Mouse (Mus musculus): Measurements from ENCODE around the gene Fstl4. TPM values are rescaled to one million over a fixed set of nuclear protein-coding genes. Genes with fewer than 3 reads are reported as not detected.

Gene Fstl4
- polyA plus RNA-seq, 1 experiment from 2014 or later: 6.3 TPM

DNA sequence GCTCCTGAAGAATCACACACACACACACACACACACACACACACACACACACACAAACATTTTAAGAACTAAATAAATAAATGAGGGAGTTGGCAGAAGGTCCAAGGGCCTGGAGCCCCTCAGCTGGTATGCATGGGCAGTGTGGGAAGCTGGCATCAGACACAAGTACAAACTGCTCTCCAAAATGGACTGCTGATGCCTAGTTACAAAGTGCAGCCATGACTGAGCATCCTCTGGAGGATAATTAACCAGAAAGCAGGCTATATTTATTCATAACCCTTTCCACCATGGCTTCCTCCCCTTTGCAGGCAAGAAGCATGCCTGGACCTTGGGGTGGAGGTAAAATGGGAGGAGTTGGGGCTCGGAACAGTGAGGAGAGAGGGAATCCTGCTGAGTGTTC lies 356.8 kb downstream of the Fstl4 start:
- 62% methylated on average over 1 of the region's 1 CpGs for WGBS

DNA sequence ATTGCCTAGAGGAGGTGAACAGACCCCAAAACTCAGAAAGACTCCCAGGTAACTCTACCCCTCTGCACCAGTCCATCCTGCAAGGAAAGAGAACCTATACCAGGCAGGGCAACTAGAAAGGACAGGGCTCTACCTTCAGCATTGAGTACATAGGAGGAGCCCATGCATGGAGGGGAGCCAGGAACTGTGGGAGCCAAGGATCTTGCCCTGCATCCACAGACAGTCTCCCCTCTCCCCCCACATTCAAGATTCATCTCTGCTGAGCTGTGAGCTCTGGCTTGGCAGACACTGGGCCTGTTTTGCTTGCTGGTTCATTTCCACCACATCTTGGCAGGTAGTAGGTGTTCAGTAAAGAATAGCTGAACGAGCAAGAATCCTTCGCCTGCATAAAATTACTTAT lies 360.4 kb downstream of the Fstl4 start:
- no peaks in the 10 kb centered on the region for H3K4me1 ChIP-seq (ENCODE audit: control insufficient read depth in 2 of 2, insufficient read depth in 2 of 2, low read length in 2 of 2)
- no peaks in the 10 kb centered on the region for H3K27me3 ChIP-seq (ENCODE audit: control insufficient read depth, insufficient read depth, low read length)
- H3K27ac ChIP-seq (replicated peaks in 1 of 2; ENCODE audit: control insufficient read depth in 1 of 2, insufficient read depth in 1 of 2, low read depth in 2 of 2, low read length in 2 of 2): no peak overlapping the region
- no peak for ATAC-seq (ENCODE audit: insufficient number of reproducible peaks, insufficient read depth, low FRiP score, low read depth)
- H3K9ac ChIP-seq (ENCODE audit: low read length): no peak overlapping the region
- WGBS: 87% methylated on average over 2 of the region's 2 CpGs
- H3K4me3 ChIP-seq (ENCODE audit: control insufficient read depth in 1 of 2, insufficient read depth in 1 of 2, low read depth in 1 of 2, low read length in 2 of 2): no peak overlapping the region
- no peak overlapping the region for H3K4me2 ChIP-seq (ENCODE audit: low read length)
- no peaks in the 10 kb centered on the region for H3K9me3 ChIP-seq (ENCODE audit: control insufficient read depth, low read length)
- H3K36me3 ChIP-seq (ENCODE audit: control insufficient read depth, insufficient read depth, low read length): no peaks in the 10 kb centered on the region

More for the DNA sequence above, 356.8 kb downstream of the Fstl4 start:
- Histone ChIP-seq H3K27me3 (ENCODE audit: control insufficient read depth, insufficient read depth, low read length) (no peaks in the 10 kb centered on the region), H3K36me3 (ENCODE audit: control insufficient read depth, insufficient read depth, low read length) (no peaks in the 10 kb centered on the region), H3K4me2 (ENCODE audit: low read length) (no peak overlapping the region), H3K4me3 (ENCODE audit: control insufficient read depth in 1 of 2, insufficient read depth in 1 of 2, low read depth in 1 of 2, low read length in 2 of 2) (no peak overlapping the region), H3K4me1 (ENCODE audit: control insufficient read depth in 2 of 2, insufficient read depth in 2 of 2, low read length in 2 of 2) (peaks cover 5% of the 10 kb centered on the region in 2 experiments; a peak in 2 of 4 replicates), H3K9ac (ENCODE audit: low read length) (no peak overlapping the region), H3K9me3 (ENCODE audit: control insufficient read depth, low read length) (no peaks in the 10 kb centered on the region), H3K27ac (replicated peaks in 1 of 2; ENCODE audit: control insufficient read depth in 1 of 2, insufficient read depth in 1 of 2, low read depth in 2 of 2, low read length in 2 of 2) (no peak overlapping the region)
- ATAC-seq (ENCODE audit: insufficient number of reproducible peaks, insufficient read depth, low FRiP score, low read depth): no peak

DNA sequence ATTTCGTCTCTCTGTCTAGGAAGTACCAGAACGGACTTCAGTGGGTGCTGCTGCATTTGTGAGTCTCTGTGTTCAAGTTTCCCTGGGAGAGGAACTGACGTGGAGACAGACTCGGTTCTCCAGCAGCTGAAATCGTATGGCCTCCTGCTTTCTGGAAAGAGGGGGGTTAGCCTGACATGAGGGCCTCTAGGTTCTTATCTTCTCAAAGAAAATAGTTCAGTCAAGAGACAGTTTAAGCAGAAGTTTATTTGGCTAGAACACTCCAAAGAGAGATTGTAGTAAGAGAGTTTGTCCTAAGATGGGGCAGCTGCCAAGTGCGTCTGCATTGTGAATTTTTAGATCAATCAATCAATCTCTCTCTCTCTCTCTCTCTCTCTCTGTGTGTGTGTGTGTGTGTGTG lies 362.2 kb downstream of the Fstl4 start:
- no peaks in the 10 kb centered on the region for H3K9me3 ChIP-seq (ENCODE audit: control insufficient read depth, low read length)
- H3K4me2 ChIP-seq (ENCODE audit: low read length): no peak overlapping the region
- no peaks in the 10 kb centered on the region for H3K36me3 ChIP-seq (ENCODE audit: control insufficient read depth, insufficient read depth, low read length)
- WGBS: 40% methylated on average over 6 of the region's 6 CpGs
- H3K4me1 ChIP-seq (ENCODE audit: control insufficient read depth in 2 of 2, insufficient read depth in 2 of 2, low read length in 2 of 2): no peaks in the 10 kb centered on the region
- no peak overlapping the region for H3K27ac ChIP-seq (replicated peaks in 1 of 2; ENCODE audit: control insufficient read depth in 1 of 2, insufficient read depth in 1 of 2, low read depth in 2 of 2, low read length in 2 of 2)
- ATAC-seq (ENCODE audit: insufficient number of reproducible peaks, insufficient read depth, low FRiP score, low read depth): no peak
- no peaks in the 10 kb centered on the region for H3K27me3 ChIP-seq (ENCODE audit: control insufficient read depth, insufficient read depth, low read length)
- no peak overlapping the region for H3K4me3 ChIP-seq (ENCODE audit: control insufficient read depth in 1 of 2, insufficient read depth in 1 of 2, low read depth in 1 of 2, low read length in 2 of 2)
- H3K9ac ChIP-seq (ENCODE audit: low read length): no peak overlapping the region

DNA sequence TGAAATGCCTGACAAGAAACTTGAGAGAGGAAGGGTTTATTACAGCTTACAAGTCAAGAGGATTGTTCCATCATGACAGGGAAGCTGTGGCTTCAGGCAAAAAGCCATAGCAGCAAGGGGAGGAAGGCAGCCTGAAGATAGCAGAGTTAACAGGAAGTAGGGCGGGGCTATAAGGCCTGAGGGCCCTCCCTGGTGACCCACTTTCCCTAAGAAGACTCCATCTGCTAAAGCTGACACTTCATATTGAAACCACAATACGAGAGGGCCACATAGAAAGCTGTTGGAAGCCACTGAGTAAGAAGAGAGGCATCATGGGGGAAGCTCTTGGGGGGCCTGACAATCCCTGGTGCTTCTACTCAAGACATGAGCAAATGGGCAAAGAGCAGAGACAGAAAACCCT lies 364.2 kb downstream of the Fstl4 start:
- Histone ChIP-seq H3K9ac (ENCODE audit: low read length) (no peak overlapping the region), H3K4me1 (ENCODE audit: control insufficient read depth in 2 of 2, insufficient read depth in 2 of 2, low read length in 2 of 2) (peaks cover 0 to 8% of the 10 kb centered on the region in 2 experiments; a peak in 1 of 4 replicates), H3K4me3 (ENCODE audit: control insufficient read depth in 1 of 2, insufficient read depth in 1 of 2, low read depth in 1 of 2, low read length in 2 of 2) (no peak overlapping the region), H3K4me2 (ENCODE audit: low read length) (no peak overlapping the region), H3K27me3 (ENCODE audit: control insufficient read depth, insufficient read depth, low read length) (no peaks in the 10 kb centered on the region), H3K9me3 (ENCODE audit: control insufficient read depth, low read length) (no peaks in the 10 kb centered on the region), H3K27ac (replicated peaks in 1 of 2; ENCODE audit: control insufficient read depth in 1 of 2, insufficient read depth in 1 of 2, low read depth in 2 of 2, low read length in 2 of 2) (no peak overlapping the region), H3K36me3 (ENCODE audit: control insufficient read depth, insufficient read depth, low read length) (no peaks in the 10 kb centered on the region)
- ATAC-seq (ENCODE audit: insufficient number of reproducible peaks, insufficient read depth, low FRiP score, low read depth): no peak
- WGBS: 72% methylated on average over 2 of the region's 2 CpGs

DNA sequence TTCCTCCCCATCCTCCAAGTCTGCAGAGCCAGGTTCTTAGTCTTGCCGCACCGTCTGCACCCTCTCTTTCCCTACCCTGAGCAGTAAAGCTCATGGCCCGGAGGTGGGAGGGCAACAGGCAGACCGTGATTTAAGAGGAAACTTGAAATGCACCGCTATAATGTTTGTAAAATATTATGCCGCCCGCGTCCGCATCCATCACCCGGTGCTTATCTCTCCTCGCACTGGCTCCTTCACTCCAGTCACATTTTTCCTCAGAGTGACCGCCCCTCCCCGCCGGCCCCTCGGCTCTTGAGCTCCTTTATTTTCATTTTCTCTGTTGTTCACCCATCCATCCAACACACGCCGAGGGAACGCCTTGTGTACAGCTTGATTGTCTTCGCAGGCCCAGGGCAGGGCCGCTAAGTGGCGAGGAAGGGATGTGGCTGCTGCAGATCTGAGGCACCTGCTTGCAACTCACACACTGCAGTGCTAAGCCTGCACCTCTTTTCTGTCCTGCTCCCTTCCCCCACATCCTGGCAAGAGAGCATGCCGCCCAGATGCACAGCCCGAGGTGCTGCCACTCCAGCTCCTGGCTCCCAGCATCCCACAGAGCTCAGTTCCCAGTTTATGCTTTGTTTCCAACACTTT lies 368.1 kb downstream of the Fstl4 start:
- peak overlapping the region in 1 of 2 experiments; percentile 4; a peak in 2 of 4 replicates for H3K4me3 ChIP-seq (ENCODE audit: control insufficient read depth in 1 of 2, insufficient read depth in 1 of 2, low read depth in 1 of 2, low read length in 2 of 2)
- no peak overlapping the region for H3K27ac ChIP-seq (replicated peaks in 1 of 2; ENCODE audit: control insufficient read depth in 1 of 2, insufficient read depth in 1 of 2, low read depth in 2 of 2, low read length in 2 of 2)
- H3K36me3 ChIP-seq (ENCODE audit: control insufficient read depth, insufficient read depth, low read length): no peaks in the 10 kb centered on the region
- H3K27me3 ChIP-seq (ENCODE audit: control insufficient read depth, insufficient read depth, low read length): no peaks in the 10 kb centered on the region
- H3K9ac ChIP-seq (ENCODE audit: low read length): no peak overlapping the region
- H3K4me2 ChIP-seq (ENCODE audit: low read length): peak overlapping the region; percentile 53
- WGBS: 37% methylated on average over 23 of the region's 23 CpGs
- ATAC-seq (ENCODE audit: insufficient number of reproducible peaks, insufficient read depth, low FRiP score, low read depth): no peak
- H3K4me1 ChIP-seq (ENCODE audit: control insufficient read depth in 2 of 2, insufficient read depth in 2 of 2, low read length in 2 of 2): peaks cover 0 to 8% of the 10 kb centered on the region in 2 experiments; a peak in 1 of 4 replicates
- no peaks in the 10 kb centered on the region for H3K9me3 ChIP-seq (ENCODE audit: control insufficient read depth, low read length)

DNA sequence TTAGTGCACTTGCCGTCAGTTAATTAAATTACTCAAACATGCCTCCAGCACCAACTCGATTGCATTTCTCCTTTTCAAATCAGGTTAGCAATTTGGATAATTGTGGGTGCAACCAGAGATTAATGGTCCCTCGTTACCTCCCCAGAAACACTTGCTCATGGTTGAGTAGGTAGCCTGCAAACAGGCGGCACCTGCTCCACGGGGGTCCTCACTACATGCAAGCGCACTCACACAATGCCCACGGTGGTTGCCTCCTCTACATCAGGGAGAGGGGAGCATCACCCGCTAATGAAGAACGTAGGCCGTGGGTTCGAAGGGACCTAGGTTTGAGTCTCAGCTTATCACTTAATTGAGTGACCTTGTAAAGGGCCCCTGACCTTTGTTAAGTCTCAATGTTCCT lies 371.9 kb downstream of the Fstl4 start:
- Histone ChIP-seq H3K36me3 (ENCODE audit: control insufficient read depth, insufficient read depth, low read length) (no peaks in the 10 kb centered on the region), H3K9ac (ENCODE audit: low read length) (no peak overlapping the region), H3K9me3 (ENCODE audit: control insufficient read depth, low read length) (no peaks in the 10 kb centered on the region), H3K4me1 (ENCODE audit: control insufficient read depth in 2 of 2, insufficient read depth in 2 of 2, low read length in 2 of 2) (peaks cover 0 to 8% of the 10 kb centered on the region in 2 experiments; a peak in 1 of 4 replicates), H3K4me2 (ENCODE audit: low read length) (no peak overlapping the region), H3K27me3 (ENCODE audit: control insufficient read depth, insufficient read depth, low read length) (no peaks in the 10 kb centered on the region), H3K4me3 (ENCODE audit: control insufficient read depth in 1 of 2, insufficient read depth in 1 of 2, low read depth in 1 of 2, low read length in 2 of 2) (no peak overlapping the region), H3K27ac (replicated peaks in 1 of 2; ENCODE audit: control insufficient read depth in 1 of 2, insufficient read depth in 1 of 2, low read depth in 2 of 2, low read length in 2 of 2) (no peak overlapping the region)
- ATAC-seq (ENCODE audit: insufficient number of reproducible peaks, insufficient read depth, low FRiP score, low read depth): no peak
- 82% methylated on average over 11 of the region's 11 CpGs for WGBS

DNA sequence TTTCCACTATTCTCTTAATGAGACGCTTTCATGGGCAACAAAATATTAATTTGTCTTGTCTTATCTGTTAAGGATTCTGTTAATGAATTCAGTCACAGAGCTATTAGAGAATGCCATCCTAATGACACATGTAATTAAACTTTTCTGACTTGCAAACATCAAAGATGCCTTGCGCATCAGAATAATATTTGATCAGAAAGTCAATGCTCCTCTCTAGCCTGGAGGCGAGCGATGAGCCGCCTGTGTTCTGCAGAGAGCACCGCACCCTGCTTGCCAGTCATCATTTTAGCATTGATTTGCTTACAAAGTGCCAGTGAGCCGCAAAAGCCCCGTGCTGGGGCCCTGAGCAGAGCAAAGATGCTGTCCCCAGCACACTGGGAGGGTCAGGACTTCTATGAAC lies 372.9 kb downstream of the Fstl4 start:
- Histone ChIP-seq H3K4me1 (ENCODE audit: control insufficient read depth in 2 of 2, insufficient read depth in 2 of 2, low read length in 2 of 2) (peaks cover 0 to 6% of the 10 kb centered on the region in 2 experiments; a peak in 1 of 4 replicates), H3K9me3 (ENCODE audit: control insufficient read depth, low read length) (no peaks in the 10 kb centered on the region), H3K27ac (replicated peaks in 1 of 2; ENCODE audit: control insufficient read depth in 1 of 2, insufficient read depth in 1 of 2, low read depth in 2 of 2, low read length in 2 of 2) (no peak overlapping the region), H3K4me2 (ENCODE audit: low read length) (no peak overlapping the region), H3K9ac (ENCODE audit: low read length) (no peak overlapping the region), H3K27me3 (ENCODE audit: control insufficient read depth, insufficient read depth, low read length) (no peaks in the 10 kb centered on the region), H3K4me3 (ENCODE audit: control insufficient read depth in 1 of 2, insufficient read depth in 1 of 2, low read depth in 1 of 2, low read length in 2 of 2) (no peak overlapping the region), H3K36me3 (ENCODE audit: control insufficient read depth, insufficient read depth, low read length) (no peaks in the 10 kb centered on the region)
- 85% methylated on average over 8 of the region's 8 CpGs for WGBS
- no peak for ATAC-seq (ENCODE audit: insufficient number of reproducible peaks, insufficient read depth, low FRiP score, low read depth)

DNA sequence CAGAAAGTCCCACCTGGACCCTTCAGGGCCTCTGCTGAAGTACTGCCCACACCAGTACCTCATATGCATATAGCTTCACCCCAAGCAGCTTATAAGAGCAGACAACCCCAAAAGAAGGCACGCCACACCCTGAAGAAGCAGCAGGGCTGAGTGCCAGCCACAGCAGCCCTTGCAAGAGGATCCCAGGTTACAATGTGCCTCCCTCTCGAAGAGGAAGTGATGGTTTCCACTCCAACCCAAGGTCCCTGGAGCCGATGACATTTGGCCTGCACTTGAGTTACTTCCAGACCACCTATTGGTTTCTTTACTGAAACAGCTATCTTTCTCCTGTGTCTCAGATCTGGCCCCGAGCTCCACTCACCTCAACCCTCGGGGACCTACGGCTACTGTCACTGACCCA lies 373.8 kb downstream of the Fstl4 start:
- Histone ChIP-seq H3K27me3 (ENCODE audit: control insufficient read depth, insufficient read depth, low read length) (no peaks in the 10 kb centered on the region), H3K36me3 (ENCODE audit: control insufficient read depth, insufficient read depth, low read length) (no peaks in the 10 kb centered on the region), H3K4me2 (ENCODE audit: low read length) (no peak overlapping the region), H3K4me1 (ENCODE audit: control insufficient read depth in 2 of 2, insufficient read depth in 2 of 2, low read length in 2 of 2) (no peaks in the 10 kb centered on the region), H3K9me3 (ENCODE audit: control insufficient read depth, low read length) (no peaks in the 10 kb centered on the region), H3K27ac (replicated peaks in 1 of 2; ENCODE audit: control insufficient read depth in 1 of 2, insufficient read depth in 1 of 2, low read depth in 2 of 2, low read length in 2 of 2) (no peak overlapping the region), H3K9ac (ENCODE audit: low read length) (no peak overlapping the region), H3K4me3 (ENCODE audit: control insufficient read depth in 1 of 2, insufficient read depth in 1 of 2, low read depth in 1 of 2, low read length in 2 of 2) (no peak overlapping the region)
- WGBS: 82% methylated on average over 6 of the region's 6 CpGs
- no peak for ATAC-seq (ENCODE audit: insufficient number of reproducible peaks, insufficient read depth, low FRiP score, low read depth)
